Mouse (Mus musculus): ENCODE results near the gene Olfr772.
"Not testable (repeated sequence)": the region's sequence is repeated elsewhere in the genome, so short reads cannot be mapped to it uniquely, and the experiment has no call there.

The Olfr772 gene

GRCm38 (mm10) chr10:129177821-129178220, at the start of gene Olfr772:
Gene Olfr772, minus strand, starts transcription at chr10:129177921.
- DNase-seq (ENCODE audit: low spot score), result not testable (repeated sequence)

DNA sequence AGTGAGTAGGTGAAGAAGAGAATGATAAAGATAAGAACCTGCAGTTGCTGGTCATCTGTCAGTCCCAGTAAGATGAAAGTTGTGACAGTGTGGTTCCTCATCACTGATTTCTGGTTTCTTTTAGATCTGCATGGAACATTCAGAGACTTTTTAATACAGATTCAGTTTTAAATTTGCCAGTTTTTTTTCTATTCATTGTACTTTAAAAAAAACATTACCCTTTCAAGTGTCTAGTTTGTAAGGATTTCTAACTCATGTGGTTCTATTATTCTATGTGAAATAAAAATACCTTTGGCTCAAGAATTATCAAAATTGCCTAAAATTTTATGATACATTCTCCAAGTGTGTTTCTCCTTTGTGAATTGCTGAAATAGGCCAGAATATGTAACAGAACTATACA, 9.6 kb upstream of the Olfr772 start, which contains the start of gene Olfr773:
Olfr773 (minus strand) TSS at position 101 of the 400 bp plus-strand sequence.
- DNase-seq (ENCODE audit: low spot score), result not testable (repeated sequence)

DNA sequence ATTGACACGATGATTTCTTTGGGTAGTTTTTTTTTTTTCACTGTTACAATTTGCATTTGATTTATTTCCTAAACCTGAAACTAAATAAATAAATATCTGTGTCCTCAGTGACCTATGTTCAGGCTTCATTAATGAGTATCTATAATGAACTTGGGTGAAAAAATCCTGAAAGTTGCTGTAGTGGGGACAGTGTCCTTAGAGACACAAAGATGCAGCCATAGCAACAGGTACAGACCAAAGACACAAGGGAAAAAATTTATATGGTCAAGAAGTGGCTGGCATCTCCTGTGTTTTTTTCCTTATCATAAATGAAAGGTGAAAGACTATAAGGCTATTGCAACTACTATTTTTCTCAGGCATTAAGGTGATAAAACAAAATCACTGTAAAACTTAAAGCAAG, 13.1 kb downstream of the Olfr772 start, which contains the start of gene Olfr771:
Olfr771 (minus strand) TSS at position 101 of the 400 bp plus-strand sequence.
- no peak for DNase-seq (ENCODE audit: low spot score)

GRCm38 (mm10) chr10:129138898-129139297, 38.8 kb downstream of the Olfr772 start, which contains the start of gene Olfr770:
Gene Olfr770, minus strand, starts transcription at chr10:129138998.
- DNase-seq (ENCODE audit: low spot score), result no peak

All from c-Kit-positive CD71-positive TER-119-positive erythroid progenitor cells, embryonic 14.5 days (primary cell).